Mouse (Mus musculus) cerebellum, postnatal 36 days (tissue): ENCODE data around the gene 4930516K23Rik.

Experiments
- DNase-seq, 2 experiments: peaks; one replicate each; pipeline ENCODE4 v3.0.0; 2021 to 2022; ENCODE audit warnings: mixed read lengths in 2 of 2

Gene 4930516K23Rik

DNA sequence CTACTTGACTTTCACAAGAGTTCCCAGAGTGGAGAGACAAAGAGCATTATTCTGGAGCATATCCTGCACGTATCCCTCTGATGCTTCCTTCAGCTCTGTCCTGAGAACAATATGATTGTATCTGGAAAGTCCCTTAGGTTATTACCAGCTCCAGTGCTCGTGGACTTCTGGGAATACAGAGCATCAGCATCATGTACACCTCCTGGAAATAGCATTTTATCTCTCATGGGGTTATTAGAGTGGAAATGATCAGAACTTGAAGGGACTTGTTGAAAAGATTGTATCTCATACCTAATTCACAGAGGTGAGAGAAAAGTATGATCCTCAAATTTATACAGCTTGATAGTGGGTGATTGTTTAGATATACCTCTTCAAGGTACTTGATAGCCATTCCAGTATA is at the start of gene 4930516K23Rik:
Gene 4930516K23Rik (minus strand): TSS at position 101 of the 400 bp plus-strand sequence.
- no peak for DNase-seq

DNA sequence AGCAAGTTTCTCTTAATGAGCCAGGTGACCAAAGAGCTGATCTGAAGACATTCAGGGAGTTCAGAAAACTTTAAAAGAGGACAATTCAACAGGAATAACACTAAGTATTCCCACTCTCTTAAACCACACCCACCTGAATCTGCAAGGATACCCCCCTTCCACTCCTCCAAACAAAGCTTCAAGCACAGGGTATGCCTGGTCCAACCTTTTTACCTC is 43.4 kb upstream of the 4930516K23Rik start, which contains the start of gene Olfr646:
Gene Olfr646 (plus strand): TSS at position 117 of the 216 bp plus-strand sequence.
- DNase-seq = no peak

DNA sequence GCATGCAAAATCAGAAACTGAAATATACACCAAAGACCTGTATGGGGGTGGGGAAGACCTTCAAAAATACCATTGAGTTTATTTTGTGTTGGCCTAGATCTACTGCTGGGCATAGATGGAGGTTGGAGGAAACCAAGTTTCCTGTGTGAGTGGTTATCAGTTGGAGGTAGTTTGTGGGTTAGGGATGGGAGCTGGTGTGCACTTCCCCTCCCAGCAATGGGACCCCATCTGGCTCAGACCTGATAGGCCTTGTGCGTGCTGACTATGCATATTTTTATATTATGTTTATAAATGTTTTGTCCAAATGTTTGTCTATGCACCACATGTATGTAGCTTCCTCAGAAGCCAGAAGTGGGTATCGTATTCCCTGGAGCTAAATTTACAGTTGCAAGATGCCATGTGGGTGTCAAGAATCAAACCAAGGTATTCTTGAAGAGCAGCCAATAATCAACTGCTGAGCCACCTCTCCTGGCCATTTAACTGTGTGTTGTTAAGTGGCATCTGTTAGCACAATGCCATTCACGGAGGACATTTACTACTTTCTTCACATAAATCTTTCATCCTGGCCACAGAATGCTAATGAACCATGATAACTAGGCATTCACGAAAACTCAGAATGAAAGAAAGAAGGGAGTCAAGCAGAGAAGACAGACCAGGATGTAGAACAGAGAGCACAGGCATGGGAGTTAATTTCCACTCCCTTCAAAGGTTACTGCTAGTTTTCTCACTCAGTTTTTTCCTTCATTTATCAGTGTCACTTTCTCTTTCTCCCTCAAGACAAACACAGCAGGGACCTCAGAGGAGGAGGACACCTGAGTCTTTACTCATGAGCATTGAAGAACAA is 42.9 kb upstream of the 4930516K23Rik start:
- no peak for DNase-seq

DNA sequence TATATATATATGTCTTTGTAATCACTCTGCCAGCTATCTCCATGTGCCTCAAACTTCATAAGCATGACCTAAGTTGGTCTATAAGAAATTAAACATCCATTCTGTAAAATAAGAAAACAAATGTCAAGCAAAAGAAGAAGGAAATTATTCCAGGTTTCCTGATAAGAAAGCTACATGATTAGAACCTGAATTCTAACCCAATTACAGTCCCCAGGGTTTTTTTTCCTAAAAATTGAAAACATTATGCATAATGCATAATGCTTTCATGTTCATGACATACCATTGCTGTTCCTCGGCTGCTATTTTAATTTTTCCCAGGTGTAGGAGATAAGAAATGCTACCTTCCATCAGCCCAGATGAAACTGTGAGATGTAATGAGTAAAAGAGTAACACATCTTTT is 24.1 kb upstream of the 4930516K23Rik start, which contains the start of gene Olfr645:
Gene Olfr645 (minus strand): TSS at position 101 of the 400 bp plus-strand sequence.
- DNase-seq = no peak

DNA sequence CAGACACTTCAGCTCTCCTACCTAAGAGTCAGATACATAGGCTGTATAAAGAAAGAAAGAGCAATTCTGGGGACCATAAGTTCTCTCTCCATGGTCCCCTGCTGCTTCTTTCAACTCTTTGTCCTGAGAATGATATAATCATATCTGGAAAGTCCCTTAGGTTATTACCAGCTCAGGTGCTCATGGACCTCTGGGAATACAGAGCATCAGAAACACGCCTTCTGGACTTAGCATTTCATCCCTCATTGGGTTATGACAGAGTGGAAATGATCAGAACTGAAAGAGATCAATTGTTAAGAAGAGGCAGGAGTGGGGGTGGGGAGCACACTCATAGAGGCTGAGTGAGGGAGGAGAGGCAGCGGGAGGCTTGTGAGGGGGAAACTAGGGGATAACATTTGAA is 10.5 kb upstream of the 4930516K23Rik start, which contains the start of gene Olfr644:
Gene Olfr644 (minus strand): TSS at position 101 of the 400 bp plus-strand sequence.
- DNase-seq = no peak

DNA sequence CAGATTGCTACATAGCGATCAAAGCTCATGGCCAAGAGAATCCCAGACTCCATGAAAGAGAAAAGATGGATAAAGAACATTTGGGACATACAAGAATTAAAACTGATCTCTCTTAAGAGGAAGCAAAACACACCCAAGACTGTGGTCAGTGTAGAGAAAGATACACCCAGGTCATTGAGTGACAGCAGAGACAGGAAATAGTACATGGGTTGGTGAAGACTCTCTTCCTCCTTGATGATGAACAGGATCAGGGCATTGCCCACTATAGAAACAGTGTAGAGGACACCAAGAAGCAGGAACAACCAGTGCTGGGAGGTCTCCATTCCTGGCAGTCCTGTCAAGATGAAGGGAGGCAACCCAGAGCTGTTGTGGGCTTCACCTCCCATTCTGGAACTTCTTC is 2.0 kb downstream of the 4930516K23Rik start:
- DNase-seq = no peak

DNA sequence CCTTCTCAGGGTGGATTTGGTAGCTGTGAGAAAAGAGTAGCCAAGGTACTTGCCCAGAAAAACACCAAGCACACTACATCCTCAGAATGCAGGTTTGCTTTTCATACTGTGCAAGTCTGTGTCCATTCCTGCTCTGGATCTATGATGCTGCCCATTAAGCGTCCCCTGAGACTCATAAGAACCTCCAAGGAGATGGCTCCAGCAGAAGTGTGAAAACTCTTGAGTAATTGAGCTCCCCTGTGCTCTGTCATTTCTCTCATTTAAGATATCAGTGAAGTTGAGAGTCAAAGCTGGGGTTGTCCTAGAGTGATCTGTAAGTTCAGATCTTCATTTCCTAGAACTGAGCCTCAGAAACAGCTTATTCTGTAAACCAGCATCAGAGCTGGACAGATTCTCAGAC is 8.7 kb downstream of the 4930516K23Rik start, which contains the start of gene Olfr642:
Gene Olfr642 (minus strand): TSS at position 101 of the 400 bp plus-strand sequence.
- no peak for DNase-seq

DNA sequence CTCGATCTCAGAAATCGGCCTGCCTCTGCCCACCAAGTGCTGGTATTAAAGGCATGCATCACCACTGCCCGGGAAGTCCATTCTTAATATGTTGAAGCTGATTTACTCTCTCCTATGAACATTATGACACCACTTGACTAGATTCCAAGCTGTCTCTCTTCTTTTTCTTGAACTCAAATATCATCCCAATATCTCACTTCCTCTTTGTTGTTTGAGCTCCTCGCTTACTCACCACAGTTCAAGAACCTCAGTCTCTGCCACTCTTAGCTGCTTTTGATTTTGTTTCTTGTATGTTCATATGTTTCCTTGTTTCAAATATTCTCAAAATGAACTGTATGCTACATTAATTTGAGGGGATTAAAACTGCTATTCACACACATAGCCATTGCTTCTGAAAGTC is 10.5 kb downstream of the 4930516K23Rik start:
- DNase-seq = no peak

DNA sequence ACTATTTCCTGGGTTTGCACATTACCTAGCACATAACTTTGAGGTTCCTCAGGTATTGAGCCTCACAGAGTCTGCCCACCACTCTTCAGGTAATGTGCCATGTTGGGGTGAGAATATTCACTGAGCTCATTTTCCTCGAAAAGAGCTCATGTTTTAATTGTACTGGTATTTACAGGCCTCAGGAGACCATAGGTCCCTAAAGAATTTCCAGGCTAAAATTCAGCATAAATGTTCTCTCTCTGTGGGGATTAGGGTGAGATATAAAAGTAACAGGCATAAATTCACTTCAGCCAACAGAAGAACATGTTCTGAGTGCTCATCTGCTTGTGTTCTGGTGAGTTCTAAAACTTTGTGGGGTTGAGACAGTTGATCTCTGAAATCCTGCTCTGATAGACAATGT is 26.1 kb downstream of the 4930516K23Rik start, which contains the start of gene Olfr641:
Gene Olfr641 (plus strand): TSS at position 301 of the 400 bp plus-strand sequence.
- DNase-seq = no peak

DNA sequence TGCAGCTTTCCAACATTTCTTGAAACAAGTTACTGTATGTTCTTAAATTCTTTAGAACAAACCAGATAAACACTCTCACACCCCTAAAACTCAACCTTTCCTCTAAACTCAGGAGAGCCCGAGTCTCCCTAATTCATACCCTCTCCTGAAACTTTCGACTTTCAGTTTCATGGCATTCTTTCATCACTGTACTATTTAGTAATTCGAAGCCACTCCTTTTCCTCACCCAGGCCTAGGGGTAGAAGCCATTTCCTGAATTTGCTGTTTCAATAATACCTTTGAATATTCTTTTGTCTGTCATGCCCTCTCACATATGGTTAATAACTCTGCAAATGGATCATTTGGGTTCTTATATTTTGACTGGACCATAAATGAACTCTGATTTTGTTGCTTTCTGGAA is 34.3 kb downstream of the 4930516K23Rik start:
- no peak for DNase-seq

DNA sequence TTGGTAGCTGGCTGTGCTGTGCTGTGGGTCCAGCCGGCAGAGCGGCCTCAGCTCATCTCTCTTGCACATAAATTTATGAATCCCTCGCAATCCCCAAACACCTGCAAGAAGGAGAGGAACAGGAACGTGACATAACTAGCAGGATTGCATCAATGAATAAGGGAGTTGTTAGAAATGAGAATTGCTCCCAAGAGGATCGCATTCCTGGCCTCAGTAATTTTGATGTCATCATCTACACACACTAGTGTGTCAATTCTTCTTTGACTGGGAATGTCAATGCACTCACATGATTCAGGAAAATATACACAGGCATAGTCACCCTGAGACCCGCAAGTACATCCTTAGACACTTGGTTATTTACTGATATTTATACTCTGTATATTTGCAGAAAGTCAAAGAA is 35.8 kb downstream of the 4930516K23Rik start, which contains the start of gene Olfr640:
Gene Olfr640 (minus strand): TSS at position 101 of the 400 bp plus-strand sequence.
- DNase-seq = no peak

DNA sequence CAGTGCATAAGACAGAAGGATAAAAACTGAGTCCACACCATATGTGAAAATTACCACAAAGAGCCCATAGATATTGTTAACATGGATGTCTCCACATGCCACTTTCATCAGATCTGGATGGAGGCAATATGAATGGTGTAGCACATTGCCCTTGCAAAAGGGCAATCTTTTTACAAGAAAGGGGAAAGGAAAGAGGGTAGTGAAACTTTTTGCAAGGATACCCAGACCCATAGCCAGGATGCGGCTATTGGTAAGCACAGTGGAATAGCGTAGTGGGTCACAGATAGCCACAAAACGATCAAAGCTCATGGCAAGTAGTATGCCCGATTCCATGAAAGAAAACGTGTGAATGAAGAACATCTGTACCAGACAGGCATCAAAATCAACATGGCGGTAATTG is 39.6 kb downstream of the 4930516K23Rik start:
- no peak for DNase-seq

DNA sequence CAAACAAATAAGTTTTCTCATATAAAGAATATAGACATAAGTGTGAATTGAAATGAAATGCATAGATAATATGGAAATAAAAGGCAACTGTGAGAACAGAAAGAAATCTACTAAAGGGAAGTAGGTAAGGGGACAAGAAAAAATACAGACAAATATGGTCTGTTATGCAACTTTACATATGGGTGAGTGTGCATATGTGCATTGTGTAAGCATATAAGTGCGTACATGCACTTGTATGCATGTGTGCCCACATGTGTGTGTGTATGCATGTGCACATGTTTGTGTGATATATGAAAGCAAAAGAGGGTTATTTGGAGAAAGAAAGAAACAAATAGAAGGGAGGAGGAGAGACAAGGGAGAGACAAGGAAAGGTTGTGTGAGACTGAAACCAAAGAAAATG is 42.3 kb downstream of the 4930516K23Rik start:
- DNase-seq = no peak

DNA sequence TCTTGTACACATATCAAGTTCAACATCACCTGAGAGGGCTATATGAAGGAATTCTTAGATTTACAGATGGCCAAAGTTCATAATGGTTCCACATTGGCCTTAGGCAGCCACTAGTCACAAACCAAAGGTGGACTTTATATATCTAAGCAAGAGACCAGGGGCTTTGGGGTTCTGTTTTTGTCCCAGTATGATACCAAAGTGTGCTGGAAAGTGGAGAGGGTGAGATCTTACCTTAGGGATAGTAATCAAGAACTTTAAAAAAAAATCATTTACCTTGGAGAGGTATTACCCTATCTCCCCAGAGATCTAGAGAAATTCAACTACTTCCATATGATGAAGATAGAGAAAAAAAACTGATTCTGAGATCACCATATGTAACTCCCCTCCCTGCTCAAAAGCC is 44.0 kb downstream of the 4930516K23Rik start, which contains the start of gene Olfr639:
Gene Olfr639 (minus strand): TSS at position 101 of the 400 bp plus-strand sequence.
- no peak for DNase-seq
